Mouse (Mus musculus) urinary bladder, postnatal 25 days (tissue): Measurements from ENCODE around the gene Krt79.

Experiments used
- DNase-seq: peaks from one replicate; pipeline ENCODE4 v3.0.0; 2022; ENCODE audit warnings: low spot score

Krt79 gene

GRCm38 (mm10) chr15:101940274-101940829, at the start of gene Krt79:
Gene Krt79 (minus strand): TSS chr15:101940324.
- no peak for DNase-seq

GRCm38 (mm10) chr15:101988714-101989113, 48.6 kb upstream of the Krt79 start:
- DNase-seq = no peak

GRCm38 (mm10) chr15:101988119-101988518, 48.0 kb upstream of the Krt79 start:
- DNase-seq = peak; percentile 88

- no peak for DNase-seq
Measured at GRCm38 (mm10) chr15:101984746-101985145, 44.6 kb upstream of the Krt79 start.

GRCm38 (mm10) chr15:101983949-101984601, 44.0 kb upstream of the Krt79 start:
- peak; percentile 85 for DNase-seq

GRCm38 (mm10) chr15:101983315-101983948, 43.3 kb upstream of the Krt79 start:
- no peak for DNase-seq

- DNase-seq = peak; percentile 70
Measured at GRCm38 (mm10) chr15:101980849-101981248, 40.7 kb upstream of the Krt79 start.

GRCm38 (mm10) chr15:101977043-101977726, 37.1 kb upstream of the Krt79 start:
- DNase-seq = peak; percentile 96

- DNase-seq = no peak
Measured at GRCm38 (mm10) chr15:101976641-101977040, 36.5 kb upstream of the Krt79 start.

GRCm38 (mm10) chr15:101976023-101976422, 35.9 kb upstream of the Krt79 start:
- DNase-seq = peak; percentile 64

GRCm38 (mm10) chr15:101974083-101974845, 34.1 kb upstream of the Krt79 start:
- DNase-seq = peak; percentile 40

- peak; percentile 98 for DNase-seq
Measured at GRCm38 (mm10) chr15:101973414-101974077, 33.4 kb upstream of the Krt79 start.

GRCm38 (mm10) chr15:101970536-101970935, 30.4 kb upstream of the Krt79 start:
- peak; percentile 51 for DNase-seq

GRCm38 (mm10) chr15:101966808-101967207, 26.7 kb upstream of the Krt79 start:
- DNase-seq = peak; percentile 59

- DNase-seq = no peak
Measured at GRCm38 (mm10) chr15:101958891-101959290, 18.8 kb upstream of the Krt79 start.

- DNase-seq = no peak
Measured at GRCm38 (mm10) chr15:101954187-101954586, 14.1 kb upstream of the Krt79 start, which contains the start of gene Krt78. Gene Krt78 (minus strand): TSS chr15:101954287.

- DNase-seq = peak; percentile 42
Measured at GRCm38 (mm10) chr15:101952733-101953474, 12.8 kb upstream of the Krt79 start.

- DNase-seq = no peak
Measured at GRCm38 (mm10) chr15:101945430-101945829, 5.3 kb upstream of the Krt79 start.

- peak; percentile 24 for DNase-seq
Measured at GRCm38 (mm10) chr15:101941948-101942347, 1.8 kb upstream of the Krt79 start.

GRCm38 (mm10) chr15:101938600-101939308, 1.4 kb downstream of the Krt79 start:
- DNase-seq = peak; percentile 36
